9 mouse cellular contexts compared by ENCODE assay signal in genomic region chr17:71259727-71260126, GRCm38 (mm10). TPM values are rescaled to one million over a fixed set of nuclear protein-coding genes. Genes with fewer than 3 reads are reported as not detected.
DNase-seq lines count a peak whose midpoint lies in the region; ATAC-seq and TF ChIP-seq lines count a peak whose summit lies in the region.
"Had no signal": no experiment of that assay in that cellular context is flagged by ENCODE, and none has a peak within 500 bp of the region (broad histone marks: within the 10 kb centered on the region; RNA-seq: fewer than 3 reads in every experiment).

No protein-coding gene starts in this region.

- peak; percentile 41 for DNase-seq in 3134 (ENCODE audit: extremely low read depth, insufficient read length, low spot score)
- peak; percentile 20 for DNase-seq in NIH3T3 (ENCODE audit: low read depth)
- DNase-seq in kidney, adult 2 months: peak; percentile 66
- peak; percentile 51 for DNase-seq in lung, postnatal 0 days (ENCODE audit: low spot score)
- DNase-seq in cerebellum, adult 11-12 months: no peak
- no peak for DNase-seq in left cerebral cortex, adult 8-10 months (ENCODE audit: low spot score in 2 of 2)
- no peak for DNase-seq in midbrain, embryonic 11.5 days (ENCODE audit: low spot score, missing footprints)
- DNase-seq: forebrain, postnatal 0 days had no signal

- no peak for TF ChIP-seq POLR2A in kidney, adult 2 months (IDR thresholded peaks at IDR 0.05; ENCODE audit: low read depth, low read length)

- H3K4me1 ChIP-seq in kidney, adult 2 months (ENCODE audit: control insufficient read depth, insufficient read depth, low read length): no peaks in the 10 kb centered on the region
- H3K4me1 ChIP-seq in lung, postnatal 0 days (ENCODE audit: insufficient read depth, low read depth, low read length): no peaks in the 10 kb centered on the region
- H3K4me1 ChIP-seq in midbrain, embryonic 11.5 days (ENCODE audit: control insufficient read depth, insufficient read depth, low read length): no peaks in the 10 kb centered on the region

- 45% methylated on average over 11 of the region's 11 CpGs for WGBS in kidney, adult 2 months
- 47% methylated on average over 11 of the region's 11 CpGs for WGBS in lung, postnatal 0 days
- 82% methylated on average over 11 of the region's 11 CpGs for WGBS in midbrain, embryonic 11.5 days

- peak; percentile 47 for ATAC-seq in lung, postnatal 0 days
- ATAC-seq in midbrain, embryonic 11.5 days (ENCODE audit: low FRiP score): no peak
- ATAC-seq: forebrain, postnatal 0 days had no signal

- no peak overlapping the region for H3K4me2 ChIP-seq in lung, postnatal 0 days (replicated peaks; ENCODE audit: low read depth, low read length)
- H3K4me2 ChIP-seq in midbrain, embryonic 11.5 days: no peak overlapping the region
- H3K4me2 ChIP-seq: limb, embryonic 12.5 days had no signal

- no peak overlapping the region for H3K9ac ChIP-seq in lung, postnatal 0 days (replicated peaks; ENCODE audit: low read depth)
- H3K9ac ChIP-seq in midbrain, embryonic 11.5 days (ENCODE audit: low read length): no peak overlapping the region
- H3K9ac ChIP-seq: forebrain, postnatal 0 days; limb, embryonic 12.5 days had no signal

- H3K9me3 ChIP-seq in lung, postnatal 0 days (ENCODE audit: low read length): no peaks in the 10 kb centered on the region
- H3K9me3 ChIP-seq in midbrain, embryonic 11.5 days (ENCODE audit: control insufficient read depth, low read length): no peaks in the 10 kb centered on the region
- H3K9me3 ChIP-seq: limb, embryonic 12.5 days had no signal

- no peak for TF ChIP-seq CTCF in kidney, adult 2 months (conservative IDR thresholded peaks at IDR 0.05; ENCODE audit: insufficient read depth, insufficient read length, low read depth, low read length)
- no peak for TF ChIP-seq CTCF in lung, postnatal 0 days (IDR thresholded peaks at IDR 0.05)

- H3K27ac ChIP-seq in kidney, adult 2 months (ENCODE audit: insufficient read depth, low read depth, low read length): no peak overlapping the region
- no peak overlapping the region for H3K27ac ChIP-seq in lung, postnatal 0 days (ENCODE audit: low read length)
- H3K27ac ChIP-seq in midbrain, embryonic 11.5 days (ENCODE audit: low read depth, low read length): no peak overlapping the region
- H3K27ac ChIP-seq: limb, embryonic 12.5 days had no signal

- no peak overlapping the region for H3K4me3 ChIP-seq in kidney, adult 2 months (ENCODE audit: insufficient read depth, low read depth, low read length)
- no peak overlapping the region for H3K4me3 ChIP-seq in lung, postnatal 0 days (ENCODE audit: low read depth, low read length)
- no peak overlapping the region for H3K4me3 ChIP-seq in midbrain, embryonic 11.5 days (ENCODE audit: low read depth, low read length)
- H3K4me3 ChIP-seq: limb, embryonic 12.5 days had no signal

- no peaks in the 10 kb centered on the region for H3K36me3 ChIP-seq in kidney, adult 2 months (ENCODE audit: control insufficient read depth, insufficient read depth, low read length)
- H3K36me3 ChIP-seq in lung, postnatal 0 days (ENCODE audit: insufficient read depth, low read length): no peaks in the 10 kb centered on the region
- no peaks in the 10 kb centered on the region for H3K36me3 ChIP-seq in midbrain, embryonic 11.5 days (ENCODE audit: control insufficient read depth, insufficient read depth, low read length)
- H3K36me3 ChIP-seq: limb, embryonic 12.5 days had no signal

- no peak for TF ChIP-seq EP300 in lung, postnatal 0 days (IDR thresholded peaks at IDR 0.05)

- no peaks in the 10 kb centered on the region for H3K27me3 ChIP-seq in kidney, adult 2 months (replicated peaks; ENCODE audit: control insufficient read depth, insufficient read depth, low read length)
- no peaks in the 10 kb centered on the region for H3K27me3 ChIP-seq in lung, postnatal 0 days (replicated peaks; ENCODE audit: insufficient read depth, low read length)
- no peaks in the 10 kb centered on the region for H3K27me3 ChIP-seq in midbrain, embryonic 11.5 days (ENCODE audit: control insufficient read depth, insufficient read depth, low read length)
- H3K27me3 ChIP-seq: limb, embryonic 12.5 days had no signal

RNA-seq across cellular contexts. Expression of gene Emilin2, which starts 52.1 kb away (rescaled TPM):
- 2.6 and 2.7 TPM in 2 replicates for polyA plus RNA-seq in kidney, adult 2 months (2012; rRNA removed)
- 4.3 and 5.0 TPM in 2 replicates for polyA plus RNA-seq in lung, postnatal 0 days (2015; fragmentation: Nextera tagmentation; extraction: Ambion mirVana)
- total RNA-seq in left cerebral cortex, adult 8-10 months (2022): 1 to 10 TPM; 2.6 to 5.2 (median 3.7) TPM
- polyA plus RNA-seq in midbrain, embryonic 11.5 days (2014; fragmentation: Nextera tagmentation; extraction: Ambion mirVana): 10.2 and 11.8 TPM in 2 replicates

Comparison
In these comparisons a context has a peak if more than half of its experiments do, and no peak if none do; other contexts are left out.
1. DNase-seq: peak in 3134 (single experiment), NIH3T3 (single experiment), kidney, adult 2 months (single experiment) and lung, postnatal 0 days (single experiment); none in cerebellum, adult 11-12 months (single experiment), left cerebral cortex, adult 8-10 months (0 of 2) and midbrain, embryonic 11.5 days (single experiment).